Mouse (Mus musculus) lung, embryonic 16.5 days (tissue): Measurements from ENCODE around the gene Lpar3. TPM values are rescaled to one million over a fixed set of nuclear protein-coding genes. Genes with fewer than 3 reads are reported as not detected.

Experiments used
- ATAC-seq: fragments of 200-750 bp; cut with Nextera tagmentation; 2 replicates; pipeline ENCODE4 v1.8.0; 2017; ENCODE audit warnings: low read depth, mild to moderate bottlenecking, moderate library complexity
- H3K27ac ChIP-seq: fragments of 300-500 bp; sonication (generic); 2 replicates; pipeline ENCODE4 v1.5.1; 2014; ENCODE audit warnings: mild to moderate bottlenecking, control low read depth, low read length
- H3K27me3 ChIP-seq: fragments of 300-500 bp; sonication (generic); 2 replicates; pipeline ENCODE4 v1.6.1; 2014; ENCODE audit warnings: low read depth, low read length, mixed read lengths; ENCODE audit not compliant: control insufficient read depth, insufficient read depth
- H3K36me3 ChIP-seq: fragments of 300-500 bp; sonication (generic); 2 replicates; pipeline ENCODE4 v1.6.1; 2014; ENCODE audit warnings: low read length; ENCODE audit not compliant: control insufficient read depth, insufficient read depth
- H3K4me1 ChIP-seq: fragments of 300-500 bp; sonication (generic); replicated peaks from 2 replicates; pipeline ENCODE4 v1.6.1; 2014; ENCODE audit warnings: low read length, mixed read lengths; ENCODE audit not compliant: control insufficient read depth, insufficient read depth
- H3K4me2 ChIP-seq: fragments of 300-500 bp; sonication (generic); 2 replicates; pipeline ENCODE4 v1.6.1; 2014; ENCODE audit warnings: low read depth, low read length, control low read depth
- H3K4me3 ChIP-seq: fragments of 300-500 bp; sonication (generic); 2 replicates; pipeline ENCODE4 v1.5.1; 2014; ENCODE audit warnings: mild to moderate bottlenecking, low read length, control low read depth
- H3K9ac ChIP-seq: fragments of 300-500 bp; sonication (generic); 2 replicates; pipeline ENCODE4 v1.6.1; 2014; ENCODE audit warnings: low read length, control low read depth
- H3K9me3 ChIP-seq: fragments of 300-500 bp; sonication (generic); 2 replicates; pipeline ENCODE4 v1.6.1; 2016; ENCODE audit warnings: low read length; ENCODE audit not compliant: control insufficient read depth
- WGBS: fragments of 180-500 bp; shearing (Covaris S2); extraction: QIAGEN DNeasy Blood & Tissue Kit; methylation state at CpG from one replicate; pipeline ENCODE4 v1.1.7; 2014; 5-methylcytosine and 5-hydroxymethylcytosine counted together
- polyA plus RNA-seq: library from polyadenylated mRNA; unstranded; fragments of >200 nt; fragmentation: Nextera tagmentation; extraction: Ambion mirVana; gene quantifications from 2 replicates; pipeline ENCODE4 v1.2.1, GENCODE M21; 2015

Lpar3 gene
- polyA plus RNA-seq, 1 experiment from 2014 or later: 2.5 TPM

- Histone ChIP-seq H3K4me3 (no peak overlapping the region), H3K9me3 (no peaks in the 10 kb centered on the region), H3K27ac (no peak overlapping the region), H3K27me3 (no peaks in the 10 kb centered on the region), H3K4me2 (no peak overlapping the region), H3K4me1 (no peaks in the 10 kb centered on the region), H3K9ac (no peak overlapping the region), H3K36me3 (no peaks in the 10 kb centered on the region)
- ATAC-seq: no peak
- WGBS: 72% methylated on average over 2 of the region's 2 CpGs
Measured at GRCm38 (mm10) chr3:146307886-146308285, 87.1 kb downstream of the Lpar3 start.

DNA sequence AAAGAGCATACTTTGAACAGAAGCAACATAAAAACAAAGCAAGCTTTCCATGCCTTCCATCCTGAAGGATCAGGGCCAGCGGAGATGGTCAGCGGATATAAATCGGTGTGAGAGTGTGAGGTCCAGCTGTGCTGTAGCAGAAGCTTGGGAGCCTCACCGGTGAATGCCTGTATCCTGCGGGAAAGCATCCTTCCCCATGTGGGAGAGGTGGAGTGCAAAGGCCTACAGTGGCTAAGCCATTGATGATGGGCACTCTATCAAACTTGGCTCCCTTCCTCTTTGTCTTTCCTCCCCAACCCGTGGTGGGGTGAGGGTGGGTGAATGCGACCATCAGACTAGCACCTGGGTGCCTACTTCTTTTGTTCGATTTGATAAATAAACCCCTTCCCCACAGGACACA, 88.8 kb downstream of the Lpar3 start:
- 62% methylated on average over 8 of the region's 8 CpGs for WGBS
- Histone ChIP-seq H3K9ac (no peak overlapping the region), H3K36me3 (no peaks in the 10 kb centered on the region), H3K9me3 (no peaks in the 10 kb centered on the region), H3K4me1 (no peaks in the 10 kb centered on the region), H3K4me2 (no peak overlapping the region), H3K27ac (no peak overlapping the region), H3K27me3 (no peaks in the 10 kb centered on the region), H3K4me3 (no peak overlapping the region)
- no peak for ATAC-seq

DNA sequence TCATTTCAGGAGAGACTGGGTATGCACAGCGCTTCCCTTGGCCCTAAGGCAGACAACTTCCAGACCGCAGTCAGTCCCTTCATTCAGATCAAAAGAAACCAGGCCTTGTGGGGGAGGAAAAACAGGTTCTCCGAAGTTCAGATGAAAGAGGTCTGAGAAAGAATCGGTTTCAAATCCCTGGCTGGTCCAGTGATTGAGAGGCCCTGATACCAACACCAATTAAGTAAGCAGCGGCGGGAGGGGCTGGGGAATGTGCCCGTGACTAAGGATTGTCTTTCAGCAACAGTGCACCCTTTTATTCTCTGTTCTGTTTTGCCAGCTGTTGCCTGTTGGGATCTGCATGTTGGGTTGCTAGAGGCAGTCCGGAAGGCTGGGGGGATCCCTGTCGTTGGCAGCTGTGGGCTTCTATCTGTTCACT, 90.4 kb downstream of the Lpar3 start:
- no peak overlapping the region for H3K27ac ChIP-seq
- no peak overlapping the region for H3K9ac ChIP-seq
- H3K4me2 ChIP-seq: no peak overlapping the region
- no peaks in the 10 kb centered on the region for H3K9me3 ChIP-seq
- 32% methylated on average over 9 of the region's 9 CpGs for WGBS
- H3K27me3 ChIP-seq: no peaks in the 10 kb centered on the region
- H3K4me1 ChIP-seq: no peaks in the 10 kb centered on the region
- no peak for ATAC-seq
- no peak overlapping the region for H3K4me3 ChIP-seq
- no peaks in the 10 kb centered on the region for H3K36me3 ChIP-seq

- Histone ChIP-seq H3K4me1 (no peaks in the 10 kb centered on the region), H3K4me2 (no peak overlapping the region), H3K27ac (no peak overlapping the region), H3K27me3 (no peaks in the 10 kb centered on the region), H3K9me3 (no peaks in the 10 kb centered on the region), H3K36me3 (no peaks in the 10 kb centered on the region), H3K4me3 (no peak overlapping the region), H3K9ac (no peak overlapping the region)
- ATAC-seq: no peak
- 70% methylated on average over 8 of the region's 8 CpGs for WGBS
Measured at GRCm38 (mm10) chr3:146315414-146315813, 94.7 kb downstream of the Lpar3 start.

- Histone ChIP-seq H3K4me1 (no peaks in the 10 kb centered on the region), H3K27me3 (no peaks in the 10 kb centered on the region), H3K4me3 (no peak overlapping the region), H3K9ac (no peak overlapping the region), H3K36me3 (no peaks in the 10 kb centered on the region), H3K9me3 (no peaks in the 10 kb centered on the region), H3K27ac (no peak overlapping the region), H3K4me2 (no peak overlapping the region)
- ATAC-seq: no peak
- 45% methylated on average over 8 of the region's 8 CpGs for WGBS
Measured at GRCm38 (mm10) chr3:146316293-146316692, 95.5 kb downstream of the Lpar3 start.

DNA sequence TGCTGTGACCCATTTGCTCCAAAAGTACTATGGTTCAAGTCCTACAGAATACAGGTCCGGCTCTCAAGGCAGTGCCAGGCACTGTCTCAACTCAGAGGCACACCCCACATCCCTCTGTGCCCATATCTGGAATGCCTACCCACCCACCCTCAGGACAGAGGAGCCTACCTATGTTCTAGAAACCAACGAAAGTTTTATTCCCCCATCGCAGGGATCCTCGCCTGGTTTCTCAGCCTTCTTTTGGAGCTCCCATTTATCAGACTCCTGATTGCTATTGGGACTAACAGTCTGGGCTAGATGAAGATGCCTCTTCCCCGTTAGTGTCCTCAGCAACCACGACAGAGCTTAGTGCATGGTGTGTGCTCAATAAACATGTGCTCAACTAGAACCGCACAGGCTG, 96.6 kb downstream of the Lpar3 start:
- H3K36me3 ChIP-seq: no peaks in the 10 kb centered on the region
- no peak overlapping the region for H3K4me3 ChIP-seq
- H3K4me2 ChIP-seq: no peak overlapping the region
- H3K9ac ChIP-seq: no peak overlapping the region
- H3K9me3 ChIP-seq: no peaks in the 10 kb centered on the region
- H3K27me3 ChIP-seq: no peaks in the 10 kb centered on the region; the same call in 1 of the 2 replicates
- no peak overlapping the region for H3K27ac ChIP-seq
- no peaks in the 10 kb centered on the region for H3K4me1 ChIP-seq
- ATAC-seq: no peak
- 76% methylated on average over 7 of the region's 7 CpGs for WGBS

- H3K4me3 ChIP-seq: no peak overlapping the region
- no peaks in the 10 kb centered on the region for H3K36me3 ChIP-seq
- H3K9ac ChIP-seq: no peak overlapping the region
- H3K4me1 ChIP-seq: no peaks in the 10 kb centered on the region
- no peak overlapping the region for H3K4me2 ChIP-seq
- WGBS: 73% methylated on average over 12 of the region's 12 CpGs
- H3K9me3 ChIP-seq: no peaks in the 10 kb centered on the region
- no peak for ATAC-seq
- H3K27ac ChIP-seq: no peak overlapping the region
- H3K27me3 ChIP-seq: no peaks in the 10 kb centered on the region; the same call in 1 of the 2 replicates
Measured at GRCm38 (mm10) chr3:146317911-146318310, 97.1 kb downstream of the Lpar3 start.

GRCm38 (mm10) chr3:146318520-146318938, 97.8 kb downstream of the Lpar3 start:
- Histone ChIP-seq H3K4me1 (no peaks in the 10 kb centered on the region), H3K9ac (no peak overlapping the region), H3K36me3 (no peaks in the 10 kb centered on the region), H3K27ac (no peak overlapping the region), H3K4me3 (no peak overlapping the region), H3K9me3 (no peaks in the 10 kb centered on the region), H3K27me3 (no peaks in the 10 kb centered on the region; the same call in 1 of the 2 replicates), H3K4me2 (no peak overlapping the region)
- no peak for ATAC-seq
- 77% methylated on average over 16 of the region's 16 CpGs for WGBS

DNA sequence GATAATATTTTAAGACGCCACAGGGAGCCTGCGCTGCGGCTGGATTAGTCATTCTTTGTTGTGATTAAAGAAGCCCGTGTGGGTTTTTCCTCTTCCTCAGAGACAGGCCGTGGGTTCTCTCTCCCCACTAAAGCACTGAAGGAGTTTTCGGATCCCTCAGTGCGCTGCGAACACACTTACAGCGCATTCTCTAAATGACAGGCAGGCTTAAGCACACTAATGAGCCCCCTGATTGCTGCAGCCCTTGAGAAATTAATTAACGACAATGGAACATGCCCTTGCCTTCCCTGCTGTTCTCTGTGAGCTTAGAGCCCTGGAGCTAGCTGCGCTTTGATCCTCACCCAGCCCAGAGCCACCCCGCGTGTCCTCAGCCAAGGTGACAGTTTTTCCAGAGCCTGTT, 98.2 kb downstream of the Lpar3 start:
- no peak overlapping the region for H3K9ac ChIP-seq
- 40% methylated on average over 13 of the region's 13 CpGs for WGBS
- no peaks in the 10 kb centered on the region for H3K9me3 ChIP-seq
- H3K27ac ChIP-seq: no peak overlapping the region
- ATAC-seq: no peak
- H3K36me3 ChIP-seq: no peaks in the 10 kb centered on the region
- H3K4me1 ChIP-seq: no peaks in the 10 kb centered on the region
- no peaks in the 10 kb centered on the region; the same call in 1 of the 2 replicates for H3K27me3 ChIP-seq
- no peak overlapping the region for H3K4me2 ChIP-seq
- no peak overlapping the region for H3K4me3 ChIP-seq

DNA sequence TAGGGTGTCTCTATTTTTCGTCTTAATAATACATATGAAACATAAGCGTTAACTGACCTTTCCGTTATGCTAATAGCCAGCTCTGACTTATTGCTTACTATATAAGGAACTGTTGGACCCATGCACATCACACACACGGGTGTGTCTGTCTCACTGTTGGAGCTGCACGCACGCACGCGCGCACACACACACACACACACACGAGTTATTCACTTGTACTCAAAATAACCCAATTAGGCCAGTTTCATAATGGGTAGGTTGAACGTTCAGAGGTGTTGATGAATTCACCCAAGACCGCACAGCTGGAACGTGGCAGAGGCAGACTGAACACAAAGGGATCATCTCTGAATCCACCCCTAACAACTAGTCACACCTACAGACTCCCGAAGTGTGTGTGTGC, 98.7 kb downstream of the Lpar3 start:
- Histone ChIP-seq H3K27ac (no peak overlapping the region), H3K4me1 (no peaks in the 10 kb centered on the region), H3K9ac (no peak overlapping the region), H3K9me3 (no peaks in the 10 kb centered on the region), H3K36me3 (no peaks in the 10 kb centered on the region), H3K4me3 (no peak overlapping the region), H3K4me2 (no peak overlapping the region), H3K27me3 (no peaks in the 10 kb centered on the region; the same call in 1 of the 2 replicates)
- WGBS: 71% methylated on average over 14 of the region's 14 CpGs
- ATAC-seq: no peak
